Mouse (Mus musculus): ENCODE results near the gene Lrmp.

- no peak for TF ChIP-seq TAL1 (IDR thresholded peaks at IDR 0.05; ENCODE audit: low read length)
- TF ChIP-seq GATA1 (IDR thresholded peaks at IDR 0.05; ENCODE audit: low read length) = no peak
Measured at GRCm38 (mm10) chr6:145140706-145141105, 25.3 kb downstream of the Lrmp start.

All from erythroblast, embryonic 14.5 days (primary cell).